Mouse (Mus musculus) hindbrain, embryonic 16.5 days (tissue): ENCODE measurements around the gene Recql5. TPM values are rescaled to one million over a fixed set of nuclear protein-coding genes. Genes with fewer than 3 reads are reported as not detected.

Source experiments
- ATAC-seq: fragments of 200-750 bp; cut with Nextera tagmentation; 2 replicates; pipeline ENCODE4 v1.8.0; 2017; ENCODE audit warnings: moderate TSS enrichment, moderate library complexity
- H3K27ac ChIP-seq: fragments of 300-500 bp; sonication (generic); 2 replicates; pipeline ENCODE4 v1.5.1; 2014; ENCODE audit warnings: low read depth, mild to moderate bottlenecking, control low read depth, low read length, moderate library complexity
- H3K27me3 ChIP-seq: fragments of 300-500 bp; sonication (generic); replicated peaks from 2 replicates; pipeline ENCODE4 v1.6.1; 2014; ENCODE audit warnings: low read length; ENCODE audit not compliant: control insufficient read depth, insufficient read depth
- H3K36me3 ChIP-seq: fragments of 300-500 bp; sonication (generic); 2 replicates; pipeline ENCODE4 v1.6.1; 2014; ENCODE audit warnings: mild to moderate bottlenecking, low read length, moderate library complexity, mixed read lengths; ENCODE audit not compliant: control insufficient read depth, insufficient read depth
- H3K4me1 ChIP-seq: fragments of 300-500 bp; sonication (generic); 2 replicates; pipeline ENCODE4 v1.6.1; 2014; ENCODE audit warnings: low read depth, low read length; ENCODE audit not compliant: control insufficient read depth, insufficient read depth
- H3K4me2 ChIP-seq: fragments of 300-500 bp; sonication (generic); 2 replicates; pipeline ENCODE4 v1.6.1; 2014; ENCODE audit warnings: mild to moderate bottlenecking, low read length, control low read depth, moderate library complexity
- H3K4me3 ChIP-seq: fragments of 300-500 bp; sonication (generic); 2 replicates; pipeline ENCODE4 v1.5.1; 2014; ENCODE audit warnings: mild to moderate bottlenecking, low read length, control low read depth, moderate library complexity
- H3K9ac ChIP-seq: fragments of 300-500 bp; sonication (generic); 2 replicates; pipeline ENCODE4 v1.6.1; 2014; ENCODE audit warnings: low read depth, mild to moderate bottlenecking, control low read depth, low read length, moderate library complexity
- H3K9me3 ChIP-seq: fragments of 300-500 bp; sonication (generic); 2 replicates; pipeline ENCODE4 v1.6.1; 2014; ENCODE audit warnings: mild to moderate bottlenecking, low read length, moderate library complexity; ENCODE audit not compliant: control insufficient read depth
- WGBS: fragments of 180-500 bp; shearing (Covaris S2); extraction: QIAGEN DNeasy Blood & Tissue Kit; methylation state at CpG from one replicate; pipeline ENCODE4 v1.1.7; 2014; 5-methylcytosine and 5-hydroxymethylcytosine counted together
- polyA plus RNA-seq: library from polyadenylated mRNA; unstranded; fragments of >200 nt; fragmentation: Nextera tagmentation; extraction: Ambion mirVana; gene quantifications from 2 replicates; pipeline ENCODE4 v1.2.1, GENCODE M21; 2015

The Recql5 gene
- polyA plus RNA-seq, 1 experiment from 2014 or later, result 21.3 TPM

DNA sequence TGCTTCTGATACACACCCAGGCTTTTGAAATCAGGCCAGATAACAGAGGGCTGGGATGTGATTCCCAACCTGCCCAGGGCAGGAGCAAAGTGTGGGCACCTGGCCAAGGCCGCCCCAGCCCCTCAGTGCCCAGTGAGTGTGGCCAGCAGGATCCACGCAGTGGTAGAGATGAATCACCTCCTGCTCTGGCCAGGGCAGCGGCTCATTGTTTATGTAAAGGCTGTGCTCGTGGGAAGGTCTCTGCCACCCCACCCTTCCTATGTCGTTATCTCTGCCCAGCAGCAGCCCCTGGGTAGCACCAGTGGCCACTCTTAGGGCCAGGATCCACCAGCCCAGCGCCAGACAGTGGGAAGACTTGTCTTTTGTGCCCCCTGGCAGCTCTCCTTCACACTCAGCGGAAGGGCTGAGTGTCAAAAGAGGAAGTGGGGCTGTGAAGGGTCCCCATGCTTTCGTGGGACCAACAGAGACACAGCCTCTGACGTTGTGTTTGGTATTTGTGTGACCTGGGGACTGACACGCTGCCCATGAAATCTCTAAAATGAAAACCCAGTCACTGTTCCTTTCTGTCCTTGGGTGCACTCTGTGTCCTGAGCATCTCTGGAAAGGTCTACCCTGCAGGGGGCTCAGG is 31.8 kb upstream of the Recql5 start:
- Histone ChIP-seq H3K27me3 (no peaks in the 10 kb centered on the region), H3K4me1 (no peaks in the 10 kb centered on the region), H3K9me3 (no peaks in the 10 kb centered on the region), H3K4me3 (no peak overlapping the region), H3K36me3 (peaks cover 51% of the 10 kb centered on the region), H3K9ac (no peak overlapping the region; the same call in 1 of the 2 replicates), H3K4me2 (no peak overlapping the region), H3K27ac (no peak overlapping the region)
- ATAC-seq, result no peak
- 89% methylated on average over 10 of the region's 10 CpGs for WGBS

DNA sequence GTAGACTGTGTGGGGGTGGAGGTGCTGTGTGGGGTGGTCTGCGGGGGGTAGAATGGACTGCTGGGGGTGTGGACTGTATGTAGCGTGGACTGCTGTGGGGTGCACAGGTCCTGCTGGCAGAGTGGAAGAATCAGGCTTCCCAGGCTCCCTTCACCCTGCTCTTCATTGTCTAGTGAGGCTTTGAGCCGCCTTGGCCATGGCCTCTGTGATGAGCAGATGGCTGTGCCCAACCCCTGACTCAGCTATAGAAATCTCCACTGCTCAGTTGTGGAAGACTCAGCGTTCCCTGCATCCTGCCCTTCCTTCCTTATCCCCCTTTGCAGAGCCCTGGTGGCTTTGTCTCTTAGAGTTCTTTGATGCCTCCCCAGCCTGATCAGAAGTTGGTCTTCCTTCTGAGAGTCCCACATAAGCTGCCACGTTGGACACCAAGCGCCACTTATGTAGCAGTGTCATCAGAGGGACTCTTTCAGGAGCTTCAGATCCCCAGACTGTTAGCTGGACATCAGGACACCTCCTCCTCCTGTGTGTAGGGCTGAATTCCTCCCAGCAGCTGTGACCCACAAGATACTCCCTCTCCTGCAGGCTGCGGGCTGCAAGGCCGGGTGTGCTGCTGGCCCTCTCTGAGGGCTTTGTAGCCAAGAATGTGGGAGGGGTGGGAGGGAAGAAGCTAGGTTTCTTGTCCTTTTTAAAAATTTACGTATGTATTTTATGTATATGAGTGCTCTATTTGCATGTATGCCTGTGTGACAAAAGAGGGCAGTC is 29.6 kb upstream of the Recql5 start:
- no peaks in the 10 kb centered on the region for H3K9me3 ChIP-seq
- ATAC-seq, result no peak
- no peaks in the 10 kb centered on the region for H3K4me1 ChIP-seq
- peaks cover 51% of the 10 kb centered on the region for H3K36me3 ChIP-seq
- H3K27ac ChIP-seq, result no peak overlapping the region
- no peak overlapping the region for H3K9ac ChIP-seq
- no peaks in the 10 kb centered on the region for H3K27me3 ChIP-seq
- H3K4me3 ChIP-seq, result no peak overlapping the region
- H3K4me2 ChIP-seq, result no peak overlapping the region
- 92% methylated on average over 8 of the region's 9 CpGs for WGBS

DNA sequence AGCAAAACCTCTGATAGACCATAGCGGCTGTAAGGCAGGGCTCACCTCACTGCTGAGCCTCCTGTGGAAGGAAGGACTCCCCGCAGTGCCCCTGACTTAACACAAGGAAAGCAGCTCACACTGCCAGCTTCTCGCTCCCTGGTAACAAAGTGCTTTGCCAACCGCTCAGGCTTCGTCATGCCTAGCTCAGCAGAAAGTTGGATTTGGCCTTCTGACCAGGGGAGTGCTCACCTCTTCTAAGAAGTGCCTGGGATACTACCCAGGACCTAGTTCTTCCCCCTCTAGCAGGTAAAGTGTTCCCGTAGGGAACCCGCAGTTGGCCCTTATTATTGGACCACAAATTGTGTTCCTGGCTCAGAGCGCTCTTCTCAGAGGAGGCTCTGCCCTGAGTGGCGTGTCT is 25.7 kb upstream of the Recql5 start:
- H3K9me3 ChIP-seq, result no peaks in the 10 kb centered on the region
- H3K4me3 ChIP-seq, result no peak overlapping the region
- H3K9ac ChIP-seq, result no peak overlapping the region
- H3K27me3 ChIP-seq, result no peaks in the 10 kb centered on the region
- H3K36me3 ChIP-seq, result peaks cover 25% of the 10 kb centered on the region
- no peak for ATAC-seq
- H3K4me1 ChIP-seq, result peaks cover 5% of the 10 kb centered on the region; the same call in 1 of the 2 replicates
- H3K4me2 ChIP-seq, result no peak overlapping the region
- H3K27ac ChIP-seq, result no peak overlapping the region
- 86% methylated on average over 9 of the region's 9 CpGs for WGBS

DNA sequence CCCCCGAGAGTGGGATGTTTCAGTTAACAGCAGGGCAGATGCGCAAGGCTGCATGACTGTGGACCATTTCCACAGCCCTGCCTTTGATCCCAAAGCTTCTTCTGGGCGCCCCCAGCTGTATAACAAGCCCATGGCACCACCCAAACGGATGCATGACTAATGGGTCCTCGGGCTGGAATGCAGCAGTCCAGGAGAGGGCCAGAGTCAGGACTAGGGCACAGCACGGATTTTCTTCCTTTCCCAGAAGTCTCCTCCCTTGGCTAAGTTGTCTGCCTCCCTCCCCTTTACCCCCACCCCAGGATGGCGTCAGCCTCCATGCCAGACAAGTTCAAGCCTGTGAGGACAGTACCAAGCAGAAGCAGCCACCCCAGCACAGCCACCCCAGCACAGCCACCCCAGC is 24.7 kb upstream of the Recql5 start:
- Histone ChIP-seq H3K4me1 (peaks cover 5% of the 10 kb centered on the region; the same call in 1 of the 2 replicates), H3K4me2 (no peak overlapping the region), H3K9ac (no peak overlapping the region), H3K27ac (no peak overlapping the region), H3K9me3 (no peaks in the 10 kb centered on the region), H3K27me3 (no peaks in the 10 kb centered on the region), H3K36me3 (peaks cover 24% of the 10 kb centered on the region), H3K4me3 (no peak overlapping the region)
- ATAC-seq, result no peak; the same call in 1 of the 2 replicates
- WGBS, result 49% methylated on average over 7 of the region's 7 CpGs

DNA sequence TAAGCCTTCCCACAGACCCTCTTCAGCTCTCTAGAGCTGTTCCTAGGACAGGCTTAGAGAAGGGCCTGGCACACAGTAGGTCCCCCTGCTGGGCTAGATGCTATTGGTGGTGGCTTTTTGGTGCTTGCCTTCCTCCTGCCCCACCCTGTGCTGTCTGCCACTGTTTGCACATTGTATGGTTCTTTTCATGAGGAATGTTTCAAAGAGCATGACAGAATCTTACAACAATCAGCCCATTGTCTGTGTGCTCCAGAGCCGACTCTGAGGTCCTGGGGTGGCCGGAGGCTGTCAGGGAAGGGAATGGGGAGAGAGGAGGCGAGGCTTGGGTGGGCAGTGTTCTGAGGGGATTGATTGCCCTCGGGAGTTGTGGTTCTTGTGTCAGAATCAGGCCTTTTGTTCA is 23.2 kb upstream of the Recql5 start:
- Histone ChIP-seq H3K4me3 (no peak overlapping the region), H3K4me1 (peaks cover 5% of the 10 kb centered on the region; the same call in 1 of the 2 replicates), H3K27ac (no peak overlapping the region; the same call in 1 of the 2 replicates), H3K9ac (no peak overlapping the region), H3K36me3 (peaks cover 11% of the 10 kb centered on the region), H3K27me3 (no peaks in the 10 kb centered on the region), H3K4me2 (no peak overlapping the region), H3K9me3 (no peaks in the 10 kb centered on the region)
- peak; percentile 70 for ATAC-seq
- 19% methylated on average over 4 of the region's 4 CpGs for whole genome bisulfite sequencing

DNA sequence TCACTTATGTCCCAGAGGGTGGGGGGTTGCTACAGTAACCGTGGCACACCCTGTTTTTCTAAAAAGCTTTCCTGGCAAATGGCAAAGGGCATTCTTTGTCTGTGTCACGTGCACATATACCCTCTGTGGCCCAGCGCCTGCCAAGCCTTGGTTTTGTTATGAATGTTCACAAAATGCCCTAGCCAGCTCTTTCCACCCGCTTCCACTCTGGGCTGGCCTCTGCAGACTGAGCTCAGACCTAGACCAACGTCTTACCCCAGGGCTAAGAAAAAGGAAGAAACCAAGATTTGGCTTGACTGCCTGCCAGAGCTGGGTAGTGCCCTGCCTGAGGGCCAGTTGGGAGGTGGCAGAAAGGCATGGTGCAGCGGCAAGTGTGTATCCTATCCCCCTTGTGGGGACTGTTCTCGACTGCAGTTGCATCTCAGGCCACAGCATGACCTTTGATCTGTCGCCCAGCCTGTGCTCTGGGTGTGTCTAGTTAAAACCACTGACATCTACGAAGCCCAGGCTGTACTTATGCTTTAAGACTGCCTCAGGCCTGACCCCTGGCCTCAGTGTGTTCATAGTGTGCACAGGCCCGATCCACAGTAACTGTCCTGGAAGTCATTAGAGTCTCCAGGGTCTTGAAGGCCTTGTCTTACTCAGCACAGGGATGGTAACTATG is 22.1 kb upstream of the Recql5 start:
- peak; percentile 5; the same call in 1 of the 2 replicates for ATAC-seq
- Histone ChIP-seq H3K9ac (no peak overlapping the region), H3K9me3 (no peaks in the 10 kb centered on the region), H3K27me3 (no peaks in the 10 kb centered on the region), H3K4me2 (no peak overlapping the region), H3K27ac (peak overlapping the region; percentile 61), H3K36me3 (no peaks in the 10 kb centered on the region; the same call in none of the 2 replicates), H3K4me1 (peaks cover 5% of the 10 kb centered on the region; the same call in 1 of the 2 replicates), H3K4me3 (no peak overlapping the region)
- WGBS, result 41% methylated on average over 10 of the region's 10 CpGs

DNA sequence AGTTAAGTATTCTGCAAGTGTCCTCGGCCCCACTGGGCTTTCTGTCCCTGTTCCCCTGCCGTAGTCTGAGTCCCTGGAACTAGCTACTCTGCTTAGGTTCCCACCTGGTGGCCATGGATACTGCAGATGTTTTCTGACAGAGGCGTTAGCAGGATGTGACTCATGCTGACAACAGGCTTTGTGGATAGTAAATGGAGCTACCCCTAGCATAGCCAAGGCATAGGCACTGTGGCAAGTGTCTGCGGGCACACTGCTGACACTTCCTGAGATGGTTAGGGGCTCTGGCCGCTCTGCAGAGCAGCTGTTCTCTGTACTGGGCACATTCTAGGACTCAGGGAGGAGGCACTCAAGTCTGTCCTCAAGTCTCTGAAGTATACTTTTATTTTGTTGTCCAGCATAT is 21.4 kb upstream of the Recql5 start:
- no peak overlapping the region for H3K4me2 ChIP-seq
- H3K36me3 ChIP-seq, result no peaks in the 10 kb centered on the region; the same call in none of the 2 replicates
- ATAC-seq, result no peak
- 66% methylated on average over 5 of the region's 5 CpGs for WGBS
- H3K27ac ChIP-seq, result no peak overlapping the region; the same call in 1 of the 2 replicates
- H3K4me1 ChIP-seq, result peaks cover 5% of the 10 kb centered on the region; the same call in 1 of the 2 replicates
- H3K27me3 ChIP-seq, result no peaks in the 10 kb centered on the region
- no peak overlapping the region for H3K9ac ChIP-seq
- H3K4me3 ChIP-seq, result no peak overlapping the region
- H3K9me3 ChIP-seq, result no peaks in the 10 kb centered on the region

DNA sequence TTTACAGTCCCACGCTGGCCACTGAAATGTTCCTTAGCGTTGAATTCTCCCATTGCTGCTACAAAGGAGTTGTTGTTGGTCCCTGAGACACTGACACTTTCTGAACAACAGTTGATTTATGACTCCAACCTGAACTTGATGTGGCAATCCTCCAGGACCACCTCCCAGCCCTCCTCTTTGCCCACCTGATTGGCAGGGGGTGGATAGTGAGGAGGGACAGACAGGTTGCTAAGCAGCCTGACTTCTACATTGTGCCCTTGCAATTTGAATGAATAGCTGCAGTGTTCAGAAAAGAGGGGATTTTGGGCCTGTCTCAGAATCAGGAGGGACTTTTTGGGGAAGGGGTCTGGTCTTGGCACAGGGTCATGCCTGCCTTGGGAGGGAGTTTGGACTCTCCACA is 17.4 kb upstream of the Recql5 start:
- no peaks in the 10 kb centered on the region for H3K9me3 ChIP-seq
- no peak overlapping the region for H3K4me3 ChIP-seq
- 87% methylated on average over 2 of the region's 2 CpGs for WGBS
- peak overlapping the region; percentile 67 for H3K27ac ChIP-seq
- H3K9ac ChIP-seq, result no peak overlapping the region
- no peak overlapping the region for H3K4me2 ChIP-seq
- H3K4me1 ChIP-seq, result peaks cover 4% of the 10 kb centered on the region; the same call in 1 of the 2 replicates
- ATAC-seq, result peak; percentile 82
- no peaks in the 10 kb centered on the region for H3K27me3 ChIP-seq
- peaks cover 5% of the 10 kb centered on the region for H3K36me3 ChIP-seq

DNA sequence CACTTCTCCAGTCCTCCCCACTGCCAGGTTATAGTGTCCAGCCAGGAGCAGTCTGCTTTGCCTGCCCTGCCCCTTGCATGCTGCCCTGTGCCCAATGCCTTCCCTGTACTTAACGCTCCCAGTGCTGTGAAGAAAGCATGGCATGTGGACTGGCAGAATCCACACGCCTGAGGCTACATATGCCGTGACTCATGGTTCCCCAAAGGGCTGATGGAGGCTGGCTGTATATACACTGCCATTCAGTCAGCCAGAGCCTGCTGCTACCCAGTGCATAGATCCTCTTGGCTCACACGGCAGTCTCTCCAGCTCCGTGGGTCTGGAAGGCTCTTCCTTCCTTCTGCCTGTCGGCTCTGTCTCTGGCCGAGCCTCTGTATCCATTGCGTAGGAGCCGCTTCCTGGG is 15.0 kb upstream of the Recql5 start:
- no peak for ATAC-seq
- peaks cover 7% of the 10 kb centered on the region; the same call in 1 of the 2 replicates for H3K36me3 ChIP-seq
- 79% methylated on average over 9 of the region's 9 CpGs for WGBS
- H3K4me2 ChIP-seq, result no peak overlapping the region
- no peaks in the 10 kb centered on the region for H3K27me3 ChIP-seq
- H3K27ac ChIP-seq, result no peak overlapping the region
- H3K9me3 ChIP-seq, result no peaks in the 10 kb centered on the region
- no peak overlapping the region for H3K9ac ChIP-seq
- H3K4me3 ChIP-seq, result no peak overlapping the region
- no peaks in the 10 kb centered on the region; the same call in 1 of the 2 replicates for H3K4me1 ChIP-seq
